Mouse (Mus musculus) megakaryocyte, embryonic 14.5 days (primary cell): ENCODE measurements around the gene Gnas.

ENCODE experiments used
- FLI1 ChIP-seq: IDR thresholded peaks from 2 replicates; pipeline ENCODE4 v1.6.1; 2012; ENCODE audit warnings: low read length, inconsistent platforms, mixed read lengths
- GATA1 ChIP-seq: IDR thresholded peaks from 3 replicates; pipeline ENCODE4 v1.6.1; 2012; ENCODE audit warnings: mixed read lengths, low read length, inconsistent platforms, borderline replicate concordance

DNA sequence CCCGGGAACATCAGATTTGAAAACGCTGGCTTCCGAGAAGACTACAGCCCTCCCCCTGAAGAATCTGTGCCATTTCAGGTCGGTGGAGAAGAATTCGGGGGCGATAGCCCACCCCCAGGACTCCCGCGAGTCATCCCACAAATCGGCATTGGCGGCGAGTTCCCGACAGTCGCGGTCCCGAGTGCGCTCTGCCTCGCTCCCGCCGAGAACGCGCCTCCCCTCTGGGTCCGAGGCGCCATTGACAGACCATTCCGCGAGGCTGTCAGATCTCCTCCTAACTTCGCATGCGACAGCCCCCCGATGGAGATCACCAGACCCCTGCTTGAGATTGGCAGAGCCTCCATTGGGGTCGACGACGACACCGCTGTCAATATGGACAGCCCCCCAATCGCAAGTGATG lies 14.4 kb downstream of the Gnas start:
- TF ChIP-seq GATA1 (no peak), FLI1 (no peak)
